Mouse (Mus musculus): ENCODE measurements around the gene Lpin2.

The Lpin2 gene

GRCm38 (mm10) chr17:71265336-71266051 lies 83.1 kb downstream of the Lpin2 start:
- no peak for DNase-seq (ENCODE audit: low spot score)

- no peak for DNase-seq (ENCODE audit: low spot score)
Observed at GRCm38 (mm10) chr17:71267374-71267773, 85.0 kb downstream of the Lpin2 start.

DNA sequence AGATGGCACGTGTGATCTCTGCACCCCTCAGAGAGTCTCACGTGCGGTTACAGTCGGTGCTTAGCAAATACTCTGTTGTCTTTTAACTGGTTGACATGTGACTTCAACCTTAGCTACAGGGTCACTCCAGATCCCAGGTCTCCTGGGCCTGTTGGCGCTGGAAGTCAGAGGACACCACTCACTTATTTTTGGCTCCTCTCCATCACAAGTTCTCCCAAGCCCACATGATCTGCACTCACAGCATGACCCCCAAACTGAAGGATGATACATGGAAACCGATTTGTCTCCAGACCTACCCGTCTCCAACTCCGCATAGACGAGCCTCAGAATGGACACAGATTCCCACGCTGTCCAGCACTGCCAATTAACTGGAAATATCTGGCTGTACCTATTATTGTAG lies 85.8 kb downstream of the Lpin2 start:
- DNase-seq (ENCODE audit: low spot score), result no peak

- DNase-seq (ENCODE audit: low spot score), result no peak
Observed at GRCm38 (mm10) chr17:71268599-71268998, 86.2 kb downstream of the Lpin2 start.

DNA sequence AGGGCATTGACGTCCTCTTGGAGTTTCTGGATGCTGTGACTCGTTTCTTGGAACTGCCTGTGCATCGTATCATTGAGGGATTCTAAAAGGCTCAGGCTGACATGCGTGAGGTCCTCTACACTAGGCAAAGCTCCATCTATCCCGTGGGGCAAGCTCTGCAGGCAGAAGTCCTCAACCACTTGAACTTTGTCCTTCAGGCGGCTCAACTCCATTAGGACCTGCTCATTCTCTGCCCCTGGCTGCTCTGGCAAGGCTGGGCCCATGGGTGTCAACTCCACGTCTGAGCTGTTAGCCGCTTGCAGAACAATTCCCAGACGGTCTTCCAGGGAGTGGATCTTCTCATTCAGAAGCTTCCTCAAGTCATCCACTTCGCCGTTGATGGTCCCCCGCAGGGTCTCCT lies 91.5 kb downstream of the Lpin2 start:
- DNase-seq (ENCODE audit: low spot score), result no peak

GRCm38 (mm10) chr17:71276771-71277170 lies 94.4 kb downstream of the Lpin2 start:
- no peak for DNase-seq (ENCODE audit: low spot score)

DNA sequence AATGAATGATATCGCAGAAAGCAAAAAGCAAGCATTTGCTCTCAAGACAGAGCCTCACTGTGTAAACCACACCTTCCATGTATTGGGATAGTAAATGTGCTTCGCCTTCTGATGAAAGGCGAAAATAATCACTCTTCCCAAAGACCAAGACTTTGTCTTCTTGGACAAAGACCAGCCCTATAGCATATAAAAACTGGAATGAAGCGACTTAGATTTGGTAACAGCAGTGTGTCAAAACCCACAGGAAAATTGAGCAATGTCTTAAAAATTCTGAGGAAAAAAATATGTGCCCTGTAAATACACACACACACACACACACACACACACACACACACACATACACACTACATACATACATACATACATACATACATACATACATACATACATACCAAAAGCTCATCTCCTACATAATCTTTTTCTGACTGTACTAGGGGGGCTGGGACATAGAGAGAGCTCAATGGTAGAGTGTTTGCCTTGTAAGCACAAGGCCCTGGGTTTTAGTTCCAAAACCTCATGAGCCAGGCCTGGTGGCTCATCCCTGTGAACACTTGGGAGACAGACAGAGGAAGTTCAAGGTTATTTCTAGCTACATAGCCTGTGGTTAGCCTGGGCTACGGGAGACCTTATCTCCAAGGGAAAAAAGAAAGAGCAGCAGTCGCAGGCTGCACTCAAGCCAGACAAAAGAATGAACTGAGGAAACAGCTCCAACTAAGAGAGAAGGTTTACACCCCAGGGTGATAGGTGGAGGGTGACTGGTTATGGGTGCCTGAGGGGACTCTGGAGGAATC lies 95.5 kb downstream of the Lpin2 start:
- DNase-seq (ENCODE audit: low spot score), result no peak

DNA sequence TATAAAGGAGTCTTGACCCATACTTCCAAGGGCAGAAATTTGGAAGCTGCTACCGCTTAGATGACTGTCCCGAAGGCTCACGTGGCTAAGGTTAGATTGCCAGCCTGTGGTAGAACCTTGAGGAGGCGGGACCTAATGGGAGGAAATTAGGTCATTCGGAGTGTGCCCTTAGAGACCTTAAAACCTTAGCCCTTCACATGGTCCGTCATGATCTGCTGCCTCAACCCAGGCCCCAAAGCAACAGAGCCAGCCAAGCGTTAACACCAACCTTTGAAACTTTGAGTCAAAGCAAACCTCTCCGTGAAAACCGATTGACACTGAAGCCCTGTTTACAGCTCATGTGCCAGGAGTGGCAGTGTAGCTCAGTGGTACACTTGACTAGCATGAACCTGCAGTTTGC lies 100.4 kb downstream of the Lpin2 start:
- DNase-seq (ENCODE audit: low spot score), result no peak

GRCm38 (mm10) chr17:71283237-71283636 lies 100.9 kb downstream of the Lpin2 start:
- DNase-seq (ENCODE audit: low spot score), result peak; percentile 37

DNA sequence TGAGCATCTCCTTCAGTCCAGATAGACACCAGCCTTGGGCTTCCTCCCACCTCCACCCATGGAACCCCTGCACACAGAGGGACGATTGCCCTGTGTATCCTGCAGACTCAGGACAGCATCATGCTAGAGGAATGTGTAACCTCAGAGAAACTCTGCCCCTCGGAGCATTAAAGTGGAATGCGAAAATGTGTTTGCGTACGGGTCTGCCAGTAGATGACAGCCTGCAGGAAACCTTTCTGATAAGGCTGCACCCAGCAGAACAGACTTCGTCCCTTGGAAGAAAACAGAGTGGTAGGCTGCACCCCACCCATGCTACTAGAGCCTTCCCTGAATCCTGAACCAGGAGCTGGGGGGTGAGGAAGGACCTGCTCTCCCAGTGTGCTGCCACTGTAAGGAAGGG lies 102.5 kb downstream of the Lpin2 start:
- no peak for DNase-seq (ENCODE audit: low spot score)

GRCm38 (mm10) chr17:71285929-71286328 lies 103.6 kb downstream of the Lpin2 start:
- no peak for DNase-seq (ENCODE audit: low spot score)

DNA sequence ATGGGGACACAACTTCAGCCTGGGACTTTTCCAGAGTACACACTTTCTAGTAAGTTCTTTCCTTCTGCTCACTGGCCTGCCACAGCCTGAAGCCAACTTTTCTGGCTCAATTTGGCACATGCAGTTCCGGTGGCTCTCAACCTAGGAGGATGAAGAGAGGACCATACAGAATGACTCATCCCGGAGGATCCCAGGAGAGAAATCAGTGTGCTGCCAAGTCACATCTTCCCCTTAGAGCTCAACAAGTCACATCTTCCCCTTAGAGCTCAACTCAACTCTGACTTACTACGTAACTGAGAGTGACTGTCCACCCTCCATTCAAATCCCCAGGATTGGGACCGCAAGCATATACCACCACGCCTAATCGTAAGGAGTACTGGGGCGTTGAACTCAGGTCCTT lies 105.2 kb downstream of the Lpin2 start:
- DNase-seq (ENCODE audit: low spot score), result no peak

- no peak for DNase-seq (ENCODE audit: low spot score)
Observed at GRCm38 (mm10) chr17:71288145-71288758, 105.9 kb downstream of the Lpin2 start.

GRCm38 (mm10) chr17:71288808-71289548 lies 106.6 kb downstream of the Lpin2 start:
- DNase-seq (ENCODE audit: low spot score), result no peak

- no peak for DNase-seq (ENCODE audit: low spot score)
Observed at GRCm38 (mm10) chr17:71289572-71290176, 107.3 kb downstream of the Lpin2 start.

GRCm38 (mm10) chr17:71290486-71291410 lies 108.4 kb downstream of the Lpin2 start:
- no peak for DNase-seq (ENCODE audit: low spot score)

DNA sequence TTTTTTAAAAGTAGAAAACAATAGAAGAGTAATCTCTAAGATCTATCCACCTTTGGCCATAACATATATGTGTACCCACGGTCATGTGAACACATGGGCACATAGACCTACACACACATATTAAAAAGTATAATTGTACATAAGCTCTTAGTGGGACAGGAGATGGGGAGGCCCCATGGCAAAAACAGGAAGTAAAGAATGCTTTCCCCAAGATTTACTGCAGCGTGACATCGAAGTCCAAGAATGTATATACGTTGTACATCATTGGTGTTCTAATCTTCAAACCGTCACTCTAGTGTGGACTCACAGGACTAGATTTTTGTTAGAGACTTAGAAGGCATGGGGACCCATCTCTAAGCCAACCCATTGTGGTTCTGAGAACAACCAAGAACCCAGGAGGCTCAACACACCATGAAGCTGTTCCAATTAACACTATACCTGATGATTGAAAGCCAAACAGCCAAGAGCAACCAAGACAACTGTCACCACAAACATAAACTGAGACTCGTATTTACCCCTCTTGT lies 109.6 kb downstream of the Lpin2 start:
- DNase-seq (ENCODE audit: low spot score), result no peak

- DNase-seq (ENCODE audit: low spot score), result no peak
Observed at GRCm38 (mm10) chr17:71292897-71293296, 110.5 kb downstream of the Lpin2 start.

- DNase-seq (ENCODE audit: low spot score), result no peak
Observed at GRCm38 (mm10) chr17:71294570-71294969, 112.2 kb downstream of the Lpin2 start.
